Comparison of ENCODE assay signal across 31 mouse cellular contexts in genomic region chr2:147338729-147339128, GRCm38 (mm10). TPM values are rescaled to one million over a fixed set of nuclear protein-coding genes. Genes with fewer than 3 reads are reported as not detected.
A peak's percentile ranks its signal among the peaks of the same experiment; 100 is the strongest.
DNase-seq lines count a peak whose midpoint lies in the region; ATAC-seq and TF ChIP-seq lines count a peak whose summit lies in the region.
"Had no signal": no experiment of that assay in that cellular context is flagged by ENCODE, and none has a peak within 500 bp of the region (broad histone marks: within the 10 kb centered on the region; RNA-seq: fewer than 3 reads in every experiment).

No protein-coding gene starts in this region.

- DNase-seq in cerebellum, postnatal 10 days, result peak; percentile 69 to 83
- no peak for DNase-seq in cerebellum, adult 18-20 months
- DNase-seq in hindbrain, postnatal 0 days (ENCODE audit: low spot score), result peak; percentile 57
- no peak for DNase-seq in hindbrain, embryonic 10.5 days (ENCODE audit: low spot score)
- no peak for DNase-seq in forebrain, postnatal 0 days
- no peak for DNase-seq in adrenal gland, postnatal 10 days
- DNase-seq: adrenal gland, postnatal 36 days; cerebellum, adult 11 months; cerebellum, postnatal 25 days; embryo, embryonic 11 days; gastrocnemius, postnatal 10 days; heart, postnatal 36 days; kidney, adult 9 months; kidney, postnatal 14 days; lung, postnatal 4 days; midbrain, embryonic 14.5 days; thymus, adult 2 months; thymus, postnatal 4 days had no signal

- H3K27ac ChIP-seq in hindbrain, postnatal 0 days, result no peak overlapping the region
- H3K27ac ChIP-seq in hindbrain, embryonic 10.5 days, result no peak overlapping the region
- no peak overlapping the region for H3K27ac ChIP-seq in embryonic facial prominence, embryonic 15.5 days (replicated peaks)
- no peak overlapping the region for H3K27ac ChIP-seq in forebrain, postnatal 0 days (ENCODE audit: low read depth, low read length)
- H3K27ac ChIP-seq: forebrain, embryonic 13.5 days; heart, embryonic 13.5 days; hindbrain, embryonic 15.5 days; stomach, embryonic 15.5 days had no signal

- no peak for TF ChIP-seq CTCF in hindbrain, postnatal 0 days (IDR thresholded peaks at IDR 0.05; ENCODE audit: low read depth)
- TF ChIP-seq CTCF in E14TG2a.4 (conservative IDR thresholded peaks at IDR 0.05; ENCODE audit: low read length), result no peak
- TF ChIP-seq CTCF in forebrain, postnatal 0 days (IDR thresholded peaks at IDR 0.05; ENCODE audit: low read depth), result no peak

- no peaks in the 10 kb centered on the region for H3K4me1 ChIP-seq in hindbrain, postnatal 0 days (ENCODE audit: insufficient read depth, low read length)
- H3K4me1 ChIP-seq in hindbrain, embryonic 10.5 days (replicated peaks), result no peaks in the 10 kb centered on the region
- H3K4me1 ChIP-seq in E14TG2a.4 (replicated peaks; ENCODE audit: low read depth, low read length), result peaks cover 5% of the 10 kb centered on the region
- peaks cover 21% of the 10 kb centered on the region for H3K4me1 ChIP-seq in embryonic facial prominence, embryonic 15.5 days
- no peaks in the 10 kb centered on the region for H3K4me1 ChIP-seq in forebrain, postnatal 0 days (ENCODE audit: insufficient read depth)
- H3K4me1 ChIP-seq: forebrain, embryonic 13.5 days; heart, embryonic 13.5 days; stomach, embryonic 15.5 days had no signal

- H3K9me3 ChIP-seq in hindbrain, postnatal 0 days (ENCODE audit: low read length), result no peaks in the 10 kb centered on the region
- no peaks in the 10 kb centered on the region for H3K9me3 ChIP-seq in hindbrain, embryonic 10.5 days
- H3K9me3 ChIP-seq in E14TG2a.4 (ENCODE audit: low read length), result no peaks in the 10 kb centered on the region
- no peaks in the 10 kb centered on the region for H3K9me3 ChIP-seq in embryonic facial prominence, embryonic 15.5 days (replicated peaks)
- H3K9me3 ChIP-seq in forebrain, postnatal 0 days (ENCODE audit: low read length), result no peaks in the 10 kb centered on the region
- H3K9me3 ChIP-seq: forebrain, embryonic 13.5 days; heart, embryonic 13.5 days; hindbrain, embryonic 15.5 days; stomach, embryonic 15.5 days had no signal

- ATAC-seq in hindbrain, postnatal 0 days, result peak; percentile 66
- ATAC-seq in embryonic facial prominence, embryonic 15.5 days (ENCODE audit: insufficient number of reproducible peaks, low FRiP score, low TSS enrichment, low read depth), result peak; percentile 68
- ATAC-seq in forebrain, postnatal 0 days, result no peak
- ATAC-seq: forebrain, embryonic 13.5 days; intestine, embryonic 16.5 days had no signal

- H3K4me3 ChIP-seq in hindbrain, postnatal 0 days (ENCODE audit: low read length), result no peak overlapping the region
- no peak overlapping the region for H3K4me3 ChIP-seq in hindbrain, embryonic 10.5 days
- peak overlapping the region; percentile 62 for H3K4me3 ChIP-seq in E14TG2a.4 (replicated peaks; ENCODE audit: low read length)
- no peak overlapping the region for H3K4me3 ChIP-seq in embryonic facial prominence, embryonic 15.5 days (replicated peaks)
- H3K4me3 ChIP-seq in forebrain, postnatal 0 days (ENCODE audit: low read depth, low read length), result no peak overlapping the region
- H3K4me3 ChIP-seq: forebrain, embryonic 13.5 days; heart, embryonic 13.5 days; hindbrain, embryonic 15.5 days; myocyte; stomach, embryonic 15.5 days had no signal

- no peaks in the 10 kb centered on the region for H3K36me3 ChIP-seq in hindbrain, postnatal 0 days (ENCODE audit: insufficient read depth, low read length)
- no peaks in the 10 kb centered on the region for H3K36me3 ChIP-seq in hindbrain, embryonic 10.5 days
- H3K36me3 ChIP-seq in E14TG2a.4 (ENCODE audit: insufficient read depth, low read length), result no peaks in the 10 kb centered on the region
- no peaks in the 10 kb centered on the region for H3K36me3 ChIP-seq in embryonic facial prominence, embryonic 15.5 days
- H3K36me3 ChIP-seq in forebrain, postnatal 0 days (ENCODE audit: insufficient read depth), result no peaks in the 10 kb centered on the region
- H3K36me3 ChIP-seq: heart, embryonic 13.5 days; hindbrain, embryonic 15.5 days; stomach, embryonic 15.5 days had no signal

- no peaks in the 10 kb centered on the region for H3K27me3 ChIP-seq in hindbrain, postnatal 0 days (ENCODE audit: insufficient read depth, low read length)
- no peaks in the 10 kb centered on the region for H3K27me3 ChIP-seq in hindbrain, embryonic 10.5 days (ENCODE audit: insufficient read depth, poor library complexity, severe bottlenecking)
- peaks cover 25% of the 10 kb centered on the region for H3K27me3 ChIP-seq in E14TG2a.4 (ENCODE audit: insufficient read depth, low read length)
- no peaks in the 10 kb centered on the region for H3K27me3 ChIP-seq in embryonic facial prominence, embryonic 15.5 days
- H3K27me3 ChIP-seq in forebrain, postnatal 0 days (ENCODE audit: insufficient read depth, low read length), result no peaks in the 10 kb centered on the region
- H3K27me3 ChIP-seq: forebrain, embryonic 13.5 days; hindbrain, embryonic 15.5 days; stomach, embryonic 15.5 days had no signal

- 51% methylated on average over 15 of the region's 15 CpGs for WGBS in hindbrain, postnatal 0 days
- WGBS in hindbrain, embryonic 10.5 days, result 67% methylated on average over 15 of the region's 15 CpGs
- WGBS in embryonic facial prominence, embryonic 15.5 days, result 24% methylated on average over 15 of the region's 15 CpGs
- 63% methylated on average over 15 of the region's 15 CpGs for WGBS in forebrain, postnatal 0 days

- H3K9ac ChIP-seq in hindbrain, postnatal 0 days (replicated peaks; ENCODE audit: low read length), result no peak overlapping the region
- no peak overlapping the region for H3K9ac ChIP-seq in embryonic facial prominence, embryonic 15.5 days
- H3K9ac ChIP-seq in forebrain, postnatal 0 days, result no peak overlapping the region
- H3K9ac ChIP-seq: forebrain, embryonic 13.5 days; heart, embryonic 13.5 days; hindbrain, embryonic 15.5 days; stomach, embryonic 15.5 days had no signal

- H3K4me2 ChIP-seq in hindbrain, postnatal 0 days (ENCODE audit: low read depth, low read length), result no peak overlapping the region
- peak overlapping the region; percentile 29 for H3K4me2 ChIP-seq in embryonic facial prominence, embryonic 15.5 days (replicated peaks)
- H3K4me2 ChIP-seq in forebrain, postnatal 0 days (ENCODE audit: low read depth), result no peak overlapping the region
- H3K4me2 ChIP-seq: forebrain, embryonic 13.5 days; heart, embryonic 13.5 days; hindbrain, embryonic 15.5 days; stomach, embryonic 15.5 days had no signal

RNA-seq across cellular contexts. Expression of gene Pax1, which starts 23.0 kb away (rescaled TPM):
- total RNA-seq in hindbrain, postnatal 0 days (2014; rRNA removed), result not detected in 2 replicates
- polyA plus RNA-seq in hindbrain, postnatal 0 days (2015; fragmentation: Nextera tagmentation; extraction: Ambion mirVana), result not detected in 2 replicates
- 0.96 and 1.6 TPM in 2 replicates for polyA plus RNA-seq in hindbrain, embryonic 10.5 days (2016; fragmentation: Nextera tagmentation; extraction: Ambion mirVana)
- polyA plus RNA-seq in embryonic facial prominence, embryonic 15.5 days (2015; fragmentation: Nextera tagmentation; extraction: Ambion mirVana), result 8.9 and 9.6 TPM in 2 replicates
- 0.19 TPM in 1 of 2 replicates, not detected in the other for total RNA-seq in forebrain, postnatal 0 days (2014; rRNA removed)
- not detected in 2 replicates for polyA plus RNA-seq in forebrain, postnatal 0 days (2015; fragmentation: Nextera tagmentation; extraction: Ambion mirVana)
- not detected for total RNA-seq in adrenal gland, postnatal 10 days (2021)
- total RNA-seq: adrenal gland, postnatal 36 days; granulocyte monocyte progenitor cell, adult 5-6 weeks; heart, postnatal 36 days; layer of hippocampus, adult 18-20 months; liver, adult 2 months; megakaryocyte-erythroid progenitor cell, adult 5-6 weeks had no signal
- polyA plus RNA-seq: forebrain, embryonic 13.5 days; hindbrain, embryonic 15.5 days; intestine, embryonic 16.5 days; liver, adult 2 months; liver, embryonic 16.5 days; midbrain, embryonic 14.5 days; myocyte; stomach, embryonic 15.5 days had no signal

Comparison
In these comparisons a context has a peak if more than half of its experiments do, and no peak if none do; other contexts are left out.
1. DNase-seq: peak in cerebellum, postnatal 10 days (2 of 2) and hindbrain, postnatal 0 days (single experiment); none in cerebellum, adult 18-20 months (0 of 2), hindbrain, embryonic 10.5 days (single experiment), forebrain, postnatal 0 days (single experiment) and adrenal gland, postnatal 10 days (single experiment).